13 mouse cellular contexts compared by ENCODE assay signal in genomic region chr16:52095643-52096042, GRCm38 (mm10).
DNase-seq lines count a peak whose midpoint lies in the region; ATAC-seq and TF ChIP-seq lines count a peak whose summit lies in the region.
"Had no signal": no experiment of that assay in that cellular context is flagged by ENCODE, and none has a peak within 500 bp of the region (broad histone marks: within the 10 kb centered on the region; RNA-seq: fewer than 3 reads in every experiment).

No protein-coding gene starts in this region.

- no peaks in the 10 kb centered on the region; the same call in 1 of the 2 replicates for H3K79me2 ChIP-seq in liver, adult 2 months (ENCODE audit: control insufficient read depth, insufficient read depth, low read length)
- H3K79me2 ChIP-seq in myocyte (ENCODE audit: control insufficient read depth, insufficient read depth), result peaks cover 42% of the 10 kb centered on the region

- TF ChIP-seq EP300 in liver, postnatal 0 days (IDR thresholded peaks at IDR 0.05; ENCODE audit: low read depth), result no peak

- no peak overlapping the region for H3K4me3 ChIP-seq in liver, adult 2 months (ENCODE audit: insufficient read depth, low read depth, low read length)
- no peak overlapping the region for H3K4me3 ChIP-seq in liver, postnatal 0 days (ENCODE audit: low read depth, low read length)
- H3K4me3 ChIP-seq in myocyte, result no peak overlapping the region
- H3K4me3 ChIP-seq in forebrain, embryonic 14.5 days (ENCODE audit: low read depth, low read length), result no peak overlapping the region
- H3K4me3 ChIP-seq: hindbrain, embryonic 15.5 days had no signal

- no peaks in the 10 kb centered on the region for H3K9me3 ChIP-seq in liver, postnatal 0 days (ENCODE audit: low read length)
- no peaks in the 10 kb centered on the region for H3K9me3 ChIP-seq in forebrain, embryonic 14.5 days (replicated peaks; ENCODE audit: control insufficient read depth, low read length)
- H3K9me3 ChIP-seq: hindbrain, embryonic 15.5 days had no signal

- no peak for TF ChIP-seq CTCF in liver, adult 2 months (IDR thresholded peaks at IDR 0.05; ENCODE audit: low read depth, low read length)
- no peak for TF ChIP-seq CTCF in liver, postnatal 0 days (IDR thresholded peaks at IDR 0.05; ENCODE audit: low read depth)

- H3K9ac ChIP-seq in liver, adult 2 months (ENCODE audit: low read depth, low read length), result no peak overlapping the region
- H3K9ac ChIP-seq in liver, postnatal 0 days (replicated peaks), result no peak overlapping the region
- H3K9ac ChIP-seq in forebrain, embryonic 14.5 days (ENCODE audit: low read length), result no peak overlapping the region
- H3K9ac ChIP-seq: hindbrain, embryonic 15.5 days had no signal

- intact Hi-C loops in heart, postnatal 10 days (cut with DNase I), result no loop called here
- intact Hi-C loops in left cerebral cortex, postnatal 10 days (cut with DNase I), result no loop called here

- 37% methylated on average over 3 of the region's 3 CpGs for WGBS in liver, adult 2 months
- WGBS in liver, postnatal 0 days (ENCODE audit: insufficient replicate concordance), result 49% methylated on average over 3 of the region's 3 CpGs
- WGBS in forebrain, embryonic 14.5 days, result 94% methylated on average over 3 of the region's 3 CpGs

- no peak for ATAC-seq in liver, postnatal 0 days
- ATAC-seq in forebrain, embryonic 14.5 days, result no peak

- DNase-seq in liver, adult 2 months (ENCODE audit: extremely low read depth, low read depth, low spot score), result peak; percentile 39
- DNase-seq in liver, postnatal 0 days, result no peak
- DNase-seq in gastrocnemius, adult 8-10 months (ENCODE audit: low spot score in 2 of 2), result peak; percentile 34 to 42
- peak; percentile 64 to 68 for DNase-seq in heart, postnatal 10 days
- no peak for DNase-seq in forebrain, embryonic 14.5 days (ENCODE audit: low spot score)
- DNase-seq in thymus, postnatal 0 days (ENCODE audit: low spot score), result no peak
- no peak for DNase-seq in left cerebral cortex, postnatal 10 days (ENCODE audit: extremely low spot score in 1 of 2, low spot score in 2 of 2)
- DNase-seq: kidney, postnatal 4 days; liver; right cerebral cortex, adult 18-20 months; thymus, adult 18-20 months had no signal

- H3K27ac ChIP-seq in liver, adult 2 months (replicated peaks; ENCODE audit: insufficient read depth, low read depth, low read length), result no peak overlapping the region
- no peak overlapping the region for H3K27ac ChIP-seq in liver, postnatal 0 days (ENCODE audit: low read depth)
- H3K27ac ChIP-seq in forebrain, embryonic 14.5 days (ENCODE audit: low read depth, low read length), result no peak overlapping the region
- H3K27ac ChIP-seq: hindbrain, embryonic 15.5 days had no signal

- no peaks in the 10 kb centered on the region for H3K36me3 ChIP-seq in liver, adult 2 months (ENCODE audit: control insufficient read depth, insufficient read depth, low read length)
- H3K36me3 ChIP-seq in liver, postnatal 0 days (replicated peaks; ENCODE audit: insufficient read depth, low read length), result no peaks in the 10 kb centered on the region
- H3K36me3 ChIP-seq in myocyte (ENCODE audit: control insufficient read depth, insufficient read depth), result no peaks in the 10 kb centered on the region
- H3K36me3 ChIP-seq in forebrain, embryonic 14.5 days (ENCODE audit: control insufficient read depth, insufficient read depth, low read length), result peaks cover 3% of the 10 kb centered on the region; the same call in 1 of the 2 replicates
- H3K36me3 ChIP-seq: hindbrain, embryonic 15.5 days had no signal

- TF ChIP-seq POLR2A in liver, adult 2 months (IDR thresholded peaks at IDR 0.05; ENCODE audit: extremely low read depth, insufficient read depth, low read length), result no peak
- TF ChIP-seq POLR2A in myocyte (IDR thresholded peaks at IDR 0.05; ENCODE audit: insufficient read length, low read depth), result no peak

- H3K4me2 ChIP-seq in liver, postnatal 0 days (ENCODE audit: low read depth, low read length), result no peak overlapping the region
- H3K4me2 ChIP-seq in myocyte (ENCODE audit: low read depth), result peak overlapping the region; percentile 70
- H3K4me2 ChIP-seq in forebrain, embryonic 14.5 days (ENCODE audit: low read length), result no peak overlapping the region
- H3K4me2 ChIP-seq: hindbrain, embryonic 15.5 days had no signal

- no peak overlapping the region for H3ac ChIP-seq in myocyte (ENCODE audit: control insufficient read depth, insufficient read length)

- no peaks in the 10 kb centered on the region for H3K27me3 ChIP-seq in liver, adult 2 months (ENCODE audit: control insufficient read depth, insufficient read depth, low read length)
- no peaks in the 10 kb centered on the region for H3K27me3 ChIP-seq in liver, postnatal 0 days (ENCODE audit: insufficient read depth, low read length)
- H3K27me3 ChIP-seq in myocyte (ENCODE audit: control insufficient read depth, insufficient read depth, insufficient read length), result no peaks in the 10 kb centered on the region
- H3K27me3 ChIP-seq in forebrain, embryonic 14.5 days (replicated peaks; ENCODE audit: control insufficient read depth, insufficient read depth, low read length), result no peaks in the 10 kb centered on the region
- H3K27me3 ChIP-seq: hindbrain, embryonic 15.5 days had no signal

- peaks cover 8% of the 10 kb centered on the region; the same call in 1 of the 2 replicates for H3K4me1 ChIP-seq in liver, adult 2 months (ENCODE audit: control insufficient read depth, insufficient read depth, low read length)
- peaks cover 22% of the 10 kb centered on the region for H3K4me1 ChIP-seq in liver, postnatal 0 days (ENCODE audit: insufficient read depth)
- no peaks in the 10 kb centered on the region for H3K4me1 ChIP-seq in forebrain, embryonic 14.5 days (ENCODE audit: control insufficient read depth, insufficient read depth, low read length)

TF ChIP-seq in myocyte, 11 proteins besides CTCF, POLR2A, EP300 and RAD21:
- TF ChIP-seq CEBPB (IDR thresholded peaks at IDR 0.05; ENCODE audit: insufficient read depth, poor library complexity, severe bottlenecking), result peak; percentile 66; the same call in 1 of the 2 replicates
- peak in 2 of 3 experiments; percentile 4 to 49 for TF ChIP-seq MYOD1 (IDR thresholded peaks at IDR 0.05; ENCODE audit: control insufficient read depth in 1 of 3, insufficient read length in 2 of 3, low read depth in 2 of 3)
- no peak for TF ChIP-seq TCF12 (IDR thresholded peaks at IDR 0.05; ENCODE audit: insufficient read depth, poor library complexity, severe bottlenecking)
TF ChIP-seq in myocyte: peak in this region for 2.

Comparison
In these comparisons a context has a peak if more than half of its experiments do, and no peak if none do; other contexts are left out.
1. DNase-seq: peak in liver, adult 2 months (single experiment), gastrocnemius, adult 8-10 months (2 of 2) and heart, postnatal 10 days (2 of 2); none in liver, postnatal 0 days (single experiment), forebrain, embryonic 14.5 days (single experiment), thymus, postnatal 0 days (single experiment) and left cerebral cortex, postnatal 10 days (0 of 2).